Mouse (Mus musculus) midbrain, embryonic 10.5 days (tissue): Measurements from ENCODE around the gene Arhgap30. TPM values are rescaled to one million over a fixed set of nuclear protein-coding genes. Genes with fewer than 3 reads are reported as not detected.

Experiments
- DNase-seq: peaks from one replicate; pipeline ENCODE4 v3.0.0-alpha.2; 2017; ENCODE audit warnings: low spot score
- H3K27ac ChIP-seq: fragments of 300-500 bp; sonication (generic); replicated peaks from 2 replicates; pipeline ENCODE4 v1.5.1; 2016; ENCODE audit warnings: mild to moderate bottlenecking
- H3K27me3 ChIP-seq: fragments of 300-500 bp; sonication (generic); 2 replicates; pipeline ENCODE4 v1.6.1; 2016; ENCODE audit warnings: low read depth, mild to moderate bottlenecking; ENCODE audit not compliant: poor library complexity, severe bottlenecking
- H3K36me3 ChIP-seq: fragments of 300-500 bp; sonication (generic); 2 replicates; pipeline ENCODE4 v1.6.1; 2016; ENCODE audit warnings: mild to moderate bottlenecking, moderate library complexity
- H3K4me1 ChIP-seq: fragments of 300-500 bp; sonication (generic); 2 replicates; pipeline ENCODE4 v1.6.1; 2016
- H3K4me3 ChIP-seq: fragments of 300-500 bp; sonication (generic); 2 replicates; pipeline ENCODE4 v1.5.1; 2016; ENCODE audit warnings: mild to moderate bottlenecking, moderate library complexity
- H3K9me3 ChIP-seq: fragments of 300-500 bp; sonication (generic); replicated peaks from 2 replicates; pipeline ENCODE4 v1.6.1; 2016; ENCODE audit warnings: mild to moderate bottlenecking
- WGBS: fragments of 180-500 bp; shearing (Covaris S2); methylation state at CpG from one replicate; pipeline ENCODE4 v1.1.7; 2016; 5-methylcytosine and 5-hydroxymethylcytosine counted together
- polyA plus RNA-seq: library from polyadenylated mRNA; unstranded; fragments of >200 nt; fragmentation: Nextera tagmentation; extraction: Ambion mirVana; gene quantifications from 2 replicates; pipeline ENCODE4 v1.2.1, GENCODE M21; 2016

Gene Arhgap30
- polyA plus RNA-seq, 1 experiment from 2014 or later = 0.69 TPM

- Histone ChIP-seq H3K4me1 (peaks cover 12% of the 10 kb centered on the region), H3K27me3 (peaks cover 22% of the 10 kb centered on the region), H3K9me3 (no peaks in the 10 kb centered on the region), H3K4me3 (no peak overlapping the region), H3K36me3 (no peaks in the 10 kb centered on the region), H3K27ac (no peak overlapping the region)
- WGBS = 72% methylated on average over 9 of the region's 9 CpGs
- no peak for DNase-seq
These were observed 3.6 kb upstream of the Arhgap30 start for GRCm38 (mm10) chr1:171385171-171385570.

GRCm38 (mm10) chr1:171387099-171387498, 1.7 kb upstream of the Arhgap30 start:
- Histone ChIP-seq H3K4me3 (no peak overlapping the region), H3K27ac (no peak overlapping the region)

GRCm38 (mm10) chr1:171390101-171390500, 1.3 kb downstream of the Arhgap30 start:
- 83% methylated on average over 4 of the region's 4 CpGs for WGBS
- peaks cover 4% of the 10 kb centered on the region; the same call in 1 of the 2 replicates for H3K4me1 ChIP-seq
- no peak overlapping the region for H3K27ac ChIP-seq
- DNase-seq = no peak
- no peaks in the 10 kb centered on the region for H3K27me3 ChIP-seq
- H3K4me3 ChIP-seq = no peak overlapping the region
- H3K36me3 ChIP-seq = no peaks in the 10 kb centered on the region
- H3K9me3 ChIP-seq = no peaks in the 10 kb centered on the region

More at GRCm38 (mm10) chr1:171387099-171387498, 1.7 kb upstream of the Arhgap30 start:
- H3K4me1 ChIP-seq = peaks cover 7% of the 10 kb centered on the region
- H3K27me3 ChIP-seq = peaks cover 4% of the 10 kb centered on the region; the same call in 1 of the 2 replicates
- 14% methylated on average over 6 of the region's 6 CpGs for WGBS
- no peaks in the 10 kb centered on the region for H3K36me3 ChIP-seq
- peak; percentile 51 for DNase-seq
- no peaks in the 10 kb centered on the region for H3K9me3 ChIP-seq

GRCm38 (mm10) chr1:171401821-171402220, 13.1 kb downstream of the Arhgap30 start:
- H3K4me3 ChIP-seq = no peak overlapping the region
- DNase-seq = no peak
- no peaks in the 10 kb centered on the region; the same call in 1 of the 2 replicates for H3K27me3 ChIP-seq

GRCm38 (mm10) chr1:171402991-171403390, 14.2 kb downstream of the Arhgap30 start:
- peaks cover 11% of the 10 kb centered on the region for H3K27me3 ChIP-seq
- no peaks in the 10 kb centered on the region for H3K9me3 ChIP-seq
- DNase-seq = no peak
- no peaks in the 10 kb centered on the region for H3K4me1 ChIP-seq
- no peak overlapping the region for H3K27ac ChIP-seq
- no peak overlapping the region for H3K4me3 ChIP-seq
- WGBS = 86% methylated on average over 9 of the region's 9 CpGs
- H3K36me3 ChIP-seq = no peaks in the 10 kb centered on the region

More at GRCm38 (mm10) chr1:171401821-171402220, 13.1 kb downstream of the Arhgap30 start:
- WGBS = 79% methylated on average over 4 of the region's 4 CpGs
- no peaks in the 10 kb centered on the region for H3K4me1 ChIP-seq
- no peaks in the 10 kb centered on the region for H3K36me3 ChIP-seq
- H3K9me3 ChIP-seq = no peaks in the 10 kb centered on the region
- H3K27ac ChIP-seq = no peak overlapping the region

- no peak overlapping the region for H3K27ac ChIP-seq
- peaks cover under 1% of the 10 kb centered on the region; the same call in 1 of the 2 replicates for H3K4me1 ChIP-seq
- no peaks in the 10 kb centered on the region for H3K9me3 ChIP-seq
- no peak for DNase-seq
- no peak overlapping the region for H3K4me3 ChIP-seq
- H3K27me3 ChIP-seq = peaks cover 28% of the 10 kb centered on the region
- H3K36me3 ChIP-seq = no peaks in the 10 kb centered on the region
- WGBS = 85% methylated on average over 5 of the region's 5 CpGs
These were observed 18.5 kb downstream of the Arhgap30 start for GRCm38 (mm10) chr1:171407263-171407662.

GRCm38 (mm10) chr1:171410231-171410630, 21.5 kb downstream of the Arhgap30 start:
- Histone ChIP-seq H3K27me3 (peaks cover 28% of the 10 kb centered on the region), H3K27ac (no peak overlapping the region), H3K36me3 (peaks cover 16% of the 10 kb centered on the region), H3K4me3 (no peak overlapping the region), H3K9me3 (no peaks in the 10 kb centered on the region), H3K4me1 (peaks cover 21% of the 10 kb centered on the region)
- 90% methylated on average over 1 of the region's 1 CpGs for WGBS
- DNase-seq = no peak

GRCm38 (mm10) chr1:171410947-171411484, 22.3 kb downstream of the Arhgap30 start, which contains the start of gene Usf1:
TSS of gene Usf1 (plus strand) at chr1:171411313.
- WGBS = under 1% methylated on average over 36 of the region's 36 CpGs

GRCm38 (mm10) chr1:171411492-171411941, 22.8 kb downstream of the Arhgap30 start:
- peaks cover 29% of the 10 kb centered on the region for H3K36me3 ChIP-seq
- peak overlapping the region; percentile 97 for H3K27ac ChIP-seq
- H3K9me3 ChIP-seq = no peaks in the 10 kb centered on the region
- DNase-seq = no peak
- peak overlapping the region; percentile 98 for H3K4me3 ChIP-seq
- WGBS = under 1% methylated on average over 39 of the region's 39 CpGs
- peaks cover 21% of the 10 kb centered on the region for H3K4me1 ChIP-seq
- peaks cover 28% of the 10 kb centered on the region for H3K27me3 ChIP-seq

More at GRCm38 (mm10) chr1:171410947-171411484, 22.3 kb downstream of the Arhgap30 start, which contains the start of gene Usf1:
- Histone ChIP-seq H3K36me3 (peaks cover 24% of the 10 kb centered on the region), H3K4me1 (peaks cover 21% of the 10 kb centered on the region), H3K27ac (peak within 1 kb of the TSS; percentile 97), H3K9me3 (no peaks in the 10 kb centered on the region), H3K4me3 (peak within 1 kb of the TSS; percentile 98), H3K27me3 (peaks cover 28% of the 10 kb centered on the region)
- DNase-seq = peak; percentile 96

- Histone ChIP-seq H3K4me1 (peaks cover 21% of the 10 kb centered on the region), H3K27me3 (peaks cover 26% of the 10 kb centered on the region), H3K36me3 (peaks cover 34% of the 10 kb centered on the region), H3K27ac (peak overlapping the region; percentile 97), H3K9me3 (no peaks in the 10 kb centered on the region), H3K4me3 (peak overlapping the region; percentile 98)
- 2% methylated on average over 20 of the region's 20 CpGs for WGBS
- peak; percentile 60 for DNase-seq
These were observed 23.3 kb downstream of the Arhgap30 start for GRCm38 (mm10) chr1:171412001-171412441.

GRCm38 (mm10) chr1:171412446-171412845, 23.7 kb downstream of the Arhgap30 start:
- Histone ChIP-seq H3K4me1 (peaks cover 21% of the 10 kb centered on the region), H3K4me3 (peak overlapping the region; percentile 98), H3K9me3 (no peaks in the 10 kb centered on the region), H3K27ac (peak overlapping the region; percentile 97), H3K36me3 (peaks cover 39% of the 10 kb centered on the region), H3K27me3 (peaks cover 22% of the 10 kb centered on the region)
- 61% methylated on average over 3 of the region's 3 CpGs for WGBS
- DNase-seq = peak; percentile 20

- H3K27me3 ChIP-seq = peaks cover 10% of the 10 kb centered on the region
- no peak overlapping the region for H3K4me3 ChIP-seq
- H3K4me1 ChIP-seq = peaks cover 21% of the 10 kb centered on the region
- H3K36me3 ChIP-seq = peaks cover 50% of the 10 kb centered on the region
- WGBS = 77% methylated on average over 8 of the region's 8 CpGs
- no peak overlapping the region for H3K27ac ChIP-seq
- no peak for DNase-seq
- no peaks in the 10 kb centered on the region for H3K9me3 ChIP-seq
These were observed 24.9 kb downstream of the Arhgap30 start for GRCm38 (mm10) chr1:171413608-171414007.

GRCm38 (mm10) chr1:171418660-171419059, 29.9 kb downstream of the Arhgap30 start, which contains the start of gene Tstd1:
TSS of gene Tstd1 (plus strand) at chr1:171418872.
- Histone ChIP-seq H3K4me1 (peaks cover 16% of the 10 kb centered on the region), H3K36me3 (peaks cover 77% of the 10 kb centered on the region), H3K27me3 (no peaks in the 10 kb centered on the region), H3K27ac (0 out of 2 replicates have a peak within 1 kb of the TSS, but pooled peaks have one; percentile 34), H3K4me3 (no peak within 1 kb of the TSS), H3K9me3 (no peaks in the 10 kb centered on the region)
- 88% methylated on average over 5 of the region's 5 CpGs for WGBS
- no peak for DNase-seq
